Mouse (Mus musculus) brain, embryonic 14.5 days (tissue): ENCODE results near the gene Cbx5. TPM values are rescaled to one million over a fixed set of nuclear protein-coding genes. Genes with fewer than 3 reads are reported as not detected.
A peak's percentile ranks its signal among the peaks of the same experiment; 100 is the strongest.
"Not testable (repeated sequence)": the region's sequence is repeated elsewhere in the genome, so short reads cannot be mapped to it uniquely, and the experiment has no call there.

Source experiments
- DNase-seq: peaks from one replicate; pipeline ENCODE4 v3.0.0-alpha.2; 2011; ENCODE audit warnings: low read depth
- CTCF ChIP-seq: fragments of 200-500 bp; IDR thresholded peaks from 2 replicates; pipeline ENCODE4 v1.5.1; 2012; ENCODE audit warnings: inconsistent platforms, mild to moderate bottlenecking, moderate library complexity, borderline replicate concordance; ENCODE audit not compliant: insufficient read depth, insufficient read length; ENCODE audit errors: extremely low read depth
- POLR2A ChIP-seq: fragments of 200-500 bp; IDR thresholded peaks from 2 replicates; pipeline ENCODE4 v1.6.1; 2012; ENCODE audit warnings: mild to moderate bottlenecking, inconsistent platforms, borderline replicate concordance; ENCODE audit not compliant: poor library complexity, insufficient read depth, insufficient read length, severe bottlenecking; ENCODE audit errors: extremely low read depth
- polyA plus RNA-seq: library from polyadenylated mRNA; depleted of rRNA; stranded (reverse); fragments of >200 nt; gene quantifications from 2 replicates; pipeline ENCODE4 v1.2.3, GENCODE M21; 2012; rRNA removed

Cbx5 gene
- 101 and 118 TPM in 2 replicates for polyA plus RNA-seq

GRCm38 (mm10) chr15:103239685-103240159, at the start of gene Cbx5:
Gene Cbx5, minus strand, starts transcription at chr15:103239816.
- TF ChIP-seq POLR2A (peak; percentile 42; the same call in 1 of the 2 replicates), CTCF (no peak)
- DNase-seq: peak; percentile 99

- TF ChIP-seq POLR2A: no peak
- no peak for TF ChIP-seq CTCF
These were observed 46.3 kb upstream of the Cbx5 start for GRCm38 (mm10) chr15:103285778-103286417.

GRCm38 (mm10) chr15:103284647-103285046, 45.0 kb upstream of the Cbx5 start:
- no peak for DNase-seq
- TF ChIP-seq CTCF (peak; percentile 22; the same call in 1 of the 2 replicates), POLR2A (no peak)

More at GRCm38 (mm10) chr15:103285778-103286417, 46.3 kb upstream of the Cbx5 start:
- peak; percentile 89 for DNase-seq

GRCm38 (mm10) chr15:103284066-103284465, 44.5 kb upstream of the Cbx5 start:
- TF ChIP-seq CTCF (peak; percentile 69), POLR2A (no peak)
- peak; percentile 68 for DNase-seq

- no peak for DNase-seq
- TF ChIP-seq CTCF: no peak
- TF ChIP-seq POLR2A: no peak
These were observed 42.0 kb upstream of the Cbx5 start for GRCm38 (mm10) chr15:103281465-103282205.

DNA sequence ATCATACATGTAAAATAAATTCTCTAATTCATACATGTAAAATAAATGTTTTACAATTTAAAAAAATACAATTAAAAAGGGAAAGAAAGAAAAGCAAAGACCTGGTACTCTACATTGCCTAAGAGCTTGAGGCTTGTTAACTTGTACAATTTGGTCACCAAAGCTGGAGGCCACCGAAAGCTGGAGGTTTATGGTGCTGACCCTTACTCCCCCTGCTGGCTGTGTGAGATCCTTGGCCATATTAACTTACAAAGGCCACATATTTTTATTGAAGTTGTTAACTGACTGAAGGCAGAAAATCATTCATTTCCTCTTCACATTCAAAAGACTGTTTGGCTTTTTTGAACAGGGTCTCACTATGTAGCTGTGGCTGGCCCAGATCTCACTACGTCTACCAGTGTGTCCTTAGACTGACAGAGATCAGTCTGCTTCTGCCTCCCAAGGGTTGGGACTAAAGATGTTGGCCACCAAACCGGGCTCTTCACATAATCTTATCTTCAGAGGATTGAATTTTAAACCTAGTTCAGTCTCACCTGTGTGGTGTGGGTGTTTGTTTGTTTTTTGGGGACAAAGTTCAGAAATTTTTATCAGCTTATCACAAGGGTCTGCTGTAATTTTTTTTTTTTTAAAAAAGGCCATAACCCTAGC, 41.3 kb upstream of the Cbx5 start:
- peak; percentile 52 for DNase-seq
- peak; percentile 57; the same call in 1 of the 2 replicates for TF ChIP-seq CTCF
- no peak for TF ChIP-seq POLR2A

DNA sequence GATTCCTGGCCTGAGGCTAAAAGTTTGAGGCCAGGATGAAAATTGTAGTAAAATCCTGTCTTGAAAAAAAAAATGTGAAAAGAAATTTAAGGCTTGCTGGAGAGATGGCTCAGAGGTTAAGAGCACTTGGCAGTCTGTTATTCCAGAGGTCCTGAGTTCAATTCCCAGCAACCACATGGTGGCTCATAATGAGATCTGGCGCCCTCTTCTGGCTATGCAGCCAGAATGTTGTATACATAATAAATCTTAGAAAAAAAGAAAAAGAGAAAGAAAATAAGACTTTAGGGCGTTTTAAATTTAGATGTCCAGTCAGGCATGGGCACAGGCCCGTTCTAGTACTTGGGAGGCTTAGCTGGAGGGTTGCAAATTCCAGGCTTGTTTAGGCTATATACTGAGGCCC, 40.1 kb upstream of the Cbx5 start:
- TF ChIP-seq CTCF (no peak), POLR2A (no peak)
- DNase-seq: no peak

GRCm38 (mm10) chr15:103277949-103278348, 38.3 kb upstream of the Cbx5 start:
- TF ChIP-seq CTCF (no peak), POLR2A (no peak)
- no peak for DNase-seq

- not testable (repeated sequence) for DNase-seq
These were observed 36.3 kb upstream of the Cbx5 start for GRCm38 (mm10) chr15:103275943-103276342.

DNA sequence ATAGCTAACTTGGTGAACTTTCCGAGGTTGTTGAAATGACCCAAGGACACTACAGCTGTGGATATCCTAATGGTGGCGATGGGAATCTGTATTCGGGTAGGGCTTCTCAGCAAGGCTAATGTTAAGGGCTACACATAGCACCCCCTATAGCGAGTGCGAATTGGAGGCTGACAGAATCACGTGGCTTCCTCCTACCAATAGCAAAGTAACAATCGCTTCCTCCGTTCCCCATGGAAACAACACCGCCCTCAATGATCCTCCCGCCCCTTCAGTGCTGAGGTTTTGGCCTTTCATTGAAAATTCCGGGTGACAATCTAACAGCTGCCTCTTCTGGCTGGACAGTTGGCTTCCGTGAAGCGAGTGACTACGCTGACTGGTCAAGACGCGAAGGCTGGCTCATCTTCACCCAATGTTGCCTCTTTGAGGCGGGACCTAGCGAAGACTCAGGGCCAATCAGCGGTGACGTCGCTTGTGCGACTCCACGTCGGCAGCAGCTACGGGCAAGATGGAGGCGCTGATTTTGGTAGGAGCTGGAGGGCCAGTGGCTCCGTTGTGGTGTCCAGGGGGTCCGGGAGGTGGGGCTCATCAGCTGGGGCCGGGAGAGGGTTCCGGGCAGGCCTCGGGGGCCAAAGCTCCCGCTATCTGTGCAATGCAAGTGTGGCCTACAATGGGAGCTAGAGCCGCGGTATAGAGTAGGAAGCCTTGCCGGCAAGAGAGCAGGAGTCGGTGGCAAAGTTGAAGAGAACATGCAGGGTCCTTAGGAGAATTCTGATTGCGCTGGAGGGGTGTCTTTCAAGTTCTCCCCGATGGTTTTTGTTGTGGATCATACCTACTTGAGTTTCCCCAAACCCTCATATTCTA, 33.0 kb upstream of the Cbx5 start, which contains the start of gene Copz1:
Gene Copz1 (plus strand): TSS at position 296 of the 861 bp plus-strand sequence.
- DNase-seq: peak; percentile 100
- TF ChIP-seq CTCF: peak; percentile 20; the same call in 1 of the 2 replicates
- TF ChIP-seq POLR2A: peak; percentile 50; the same call in 1 of the 2 replicates
